Mouse (Mus musculus) midbrain, embryonic 14.5 days (tissue): ENCODE data around the gene Agfg2. TPM values are rescaled to one million over a fixed set of nuclear protein-coding genes. Genes with fewer than 3 reads are reported as not detected.
"Not testable (repeated sequence)": the region's sequence is repeated elsewhere in the genome, so short reads cannot be mapped to it uniquely, and the experiment has no call there.

Source experiments
- ATAC-seq: fragments of 200-750 bp; cut with Nextera tagmentation; 2 replicates; pipeline ENCODE4 v1.8.0; 2017; ENCODE audit warnings: moderate number of reproducible peaks, moderate library complexity; ENCODE audit not compliant: low FRiP score, low TSS enrichment
- DNase-seq: peaks from one replicate; pipeline ENCODE4 v3.0.0-alpha.2; 2015
- H3K27ac ChIP-seq: fragments of 300-500 bp; sonication (generic); replicated peaks from 2 replicates; pipeline ENCODE4 v1.5.1; 2014; ENCODE audit warnings: mild to moderate bottlenecking, low read depth, low read length, moderate library complexity
- H3K27me3 ChIP-seq: fragments of 300-500 bp; sonication (generic); 2 replicates; pipeline ENCODE4 v1.6.1; 2014; ENCODE audit warnings: low read length, control low read depth, mixed read lengths; ENCODE audit not compliant: control insufficient read depth, insufficient read depth
- H3K36me3 ChIP-seq: fragments of 300-500 bp; sonication (generic); 2 replicates; pipeline ENCODE4 v1.6.1; 2014; ENCODE audit warnings: low read length, control low read depth; ENCODE audit not compliant: control insufficient read depth, insufficient read depth
- H3K4me1 ChIP-seq: fragments of 300-500 bp; sonication (generic); 2 replicates; pipeline ENCODE4 v1.6.1; 2014; ENCODE audit warnings: mild to moderate bottlenecking, antibody characterized with exemption, low read length, control low read depth; ENCODE audit not compliant: control insufficient read depth, insufficient read depth
- H3K4me2 ChIP-seq: fragments of 300-500 bp; sonication (generic); 2 replicates; pipeline ENCODE4 v1.6.1; 2014; ENCODE audit warnings: mild to moderate bottlenecking, low read length, moderate library complexity
- H3K4me3 ChIP-seq: fragments of 300-500 bp; sonication (generic); replicated peaks from 2 replicates; pipeline ENCODE4 v1.5.1; 2014; ENCODE audit warnings: low read depth, low read length
- H3K9ac ChIP-seq: fragments of 300-500 bp; sonication (generic); replicated peaks from 2 replicates; pipeline ENCODE4 v1.6.1; 2014; ENCODE audit warnings: mild to moderate bottlenecking, low read length, moderate library complexity
- H3K9me3 ChIP-seq: fragments of 300-500 bp; sonication (generic); 2 replicates; pipeline ENCODE4 v1.6.1; 2016; ENCODE audit warnings: low read length, control low read depth, mixed read lengths; ENCODE audit not compliant: control insufficient read depth
- WGBS: fragments of 180-500 bp; shearing (Covaris S2); extraction: QIAGEN DNeasy Blood & Tissue Kit; methylation state at CpG from one replicate; pipeline ENCODE4 v1.1.7; 2014; 5-methylcytosine and 5-hydroxymethylcytosine counted together
- polyA plus RNA-seq: library from polyadenylated mRNA; unstranded; fragments of >200 nt; fragmentation: Nextera tagmentation; extraction: Ambion mirVana; gene quantifications from 2 replicates; pipeline ENCODE4 v1.2.1, GENCODE M21; 2014

Agfg2 gene
- 10.3 and 12.8 TPM in 2 replicates for polyA plus RNA-seq

DNA sequence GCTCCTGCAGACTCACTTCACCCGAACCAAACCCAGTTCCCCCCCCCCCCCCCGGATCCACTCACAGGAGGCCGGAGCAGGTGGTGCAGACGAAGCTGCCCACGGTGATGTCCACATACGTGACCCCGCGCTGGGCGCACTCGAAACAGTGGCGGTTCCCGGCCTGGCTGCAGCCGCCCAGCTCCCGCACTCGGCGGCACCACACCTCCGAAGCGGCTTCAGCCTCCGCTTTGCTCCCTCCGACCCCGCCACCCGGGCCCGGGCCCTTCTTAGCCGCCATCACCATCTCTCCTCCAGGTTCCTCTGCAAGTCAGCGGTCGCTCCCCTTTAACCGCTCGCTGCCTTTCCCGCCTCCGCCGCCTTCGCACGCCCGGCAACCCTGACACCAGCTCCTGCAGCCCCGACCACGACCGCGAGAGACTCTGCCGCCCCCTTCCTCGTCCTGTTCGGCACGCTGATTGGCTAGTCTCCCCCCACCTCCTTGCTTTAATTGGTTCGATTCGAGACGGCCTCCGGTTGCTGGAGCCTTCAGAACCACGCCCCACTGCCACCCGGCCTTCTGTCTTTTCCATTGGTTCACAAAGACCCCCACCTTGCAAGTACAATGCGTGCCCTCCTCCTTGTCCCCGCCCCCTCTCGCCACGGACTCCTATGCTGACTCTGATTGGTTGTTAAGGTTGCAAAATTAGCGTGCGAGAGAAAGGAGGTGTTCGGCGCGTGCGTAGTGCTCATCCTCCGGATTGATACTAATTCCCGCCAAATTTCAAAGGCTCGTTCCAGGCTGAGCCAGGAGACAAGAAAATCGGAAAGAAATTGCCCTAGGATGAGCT, at the start of gene Agfg2:
TSS of gene Agfg2 (minus strand) at position 433 of the 830 bp plus-strand sequence.
- ATAC-seq = peak; percentile 98
- H3K9ac ChIP-seq = peak within 1 kb of the TSS; percentile 62
- under 1% methylated on average over 62 of the region's 62 CpGs for WGBS

DNA sequence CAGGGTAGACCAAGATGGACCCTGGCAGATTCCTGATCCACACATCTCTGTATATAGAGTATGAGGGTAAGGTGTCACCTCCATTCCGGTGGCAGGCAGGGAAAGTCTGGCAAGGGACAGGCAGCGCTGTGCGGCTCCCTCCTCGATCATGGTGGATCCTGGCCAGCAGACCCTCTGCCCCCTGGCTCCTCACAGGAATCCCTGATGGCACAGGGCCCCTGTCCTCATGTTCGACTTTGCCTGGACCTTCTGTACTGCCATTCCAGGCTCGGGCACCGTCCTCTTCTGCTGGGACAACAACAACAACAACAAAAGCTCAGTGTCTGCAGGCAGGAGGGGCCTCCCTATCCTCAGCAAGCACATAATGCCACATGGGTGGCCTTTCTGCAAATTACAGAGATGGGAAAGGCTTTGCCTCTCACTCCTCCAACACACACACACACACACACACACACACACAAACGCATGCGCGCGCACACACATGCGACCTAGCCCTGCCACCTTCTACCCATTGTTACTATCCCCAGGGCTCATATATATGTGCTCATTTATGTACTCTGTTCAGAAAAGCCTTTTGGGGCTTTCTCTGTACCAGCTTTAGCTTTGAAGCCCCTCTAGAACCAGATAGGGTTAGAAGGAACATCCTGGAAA, 49.2 kb upstream of the Agfg2 start:
- Histone ChIP-seq H3K27me3 (no peaks in the 10 kb centered on the region), H3K4me2 (peak overlapping the region; percentile 71), H3K4me1 (peaks cover 44% of the 10 kb centered on the region), H3K4me3 (peak overlapping the region; percentile 33), H3K9me3 (no peaks in the 10 kb centered on the region), H3K36me3 (peaks cover 67% of the 10 kb centered on the region), H3K27ac (peak overlapping the region; percentile 99), H3K9ac (peak overlapping the region; percentile 50)
- peak; percentile 83 for DNase-seq
- peak; percentile 73 for ATAC-seq
- 9% methylated on average over 12 of the region's 12 CpGs for WGBS

More for the DNA sequence above, at the start of gene Agfg2:
- Histone ChIP-seq H3K4me3 (peak within 1 kb of the TSS; percentile 72), H3K4me1 (peaks cover 17% of the 10 kb centered on the region), H3K9me3 (no peaks in the 10 kb centered on the region), H3K27ac (peak within 1 kb of the TSS; percentile 74), H3K4me2 (peak within 1 kb of the TSS; percentile 83), H3K27me3 (no peaks in the 10 kb centered on the region), H3K36me3 (no peaks in the 10 kb centered on the region)
- DNase-seq = peak; percentile 99

DNA sequence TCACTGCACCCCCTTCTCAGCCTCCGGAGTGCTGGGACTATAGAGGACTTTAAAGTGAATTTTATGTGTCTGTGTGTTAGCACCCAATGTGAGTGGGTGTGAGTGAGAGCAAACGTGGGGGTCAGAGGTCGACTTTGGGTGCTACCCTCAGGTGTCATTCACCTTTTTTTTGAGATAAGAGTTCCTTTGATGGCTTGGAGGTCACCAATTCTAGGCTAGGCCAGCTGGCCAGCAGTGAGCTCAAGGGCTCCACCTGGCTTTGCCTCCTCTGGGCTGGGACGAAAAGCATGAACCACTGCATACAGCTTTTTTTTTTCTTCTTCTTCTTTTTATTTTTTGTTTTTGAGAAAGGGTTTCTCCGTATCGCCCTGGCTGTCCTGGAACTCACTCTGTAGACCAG, 42.2 kb upstream of the Agfg2 start:
- no peak for DNase-seq
- H3K27ac ChIP-seq = no peak overlapping the region
- H3K9ac ChIP-seq = no peak overlapping the region
- no peak for ATAC-seq
- H3K36me3 ChIP-seq = peaks cover 17% of the 10 kb centered on the region
- H3K4me3 ChIP-seq = no peak overlapping the region
- H3K4me1 ChIP-seq = peaks cover 4% of the 10 kb centered on the region; the same call in 1 of the 2 replicates
- 70% methylated on average over 6 of the region's 6 CpGs for whole genome bisulfite sequencing
- no peaks in the 10 kb centered on the region for H3K9me3 ChIP-seq
- H3K27me3 ChIP-seq = no peaks in the 10 kb centered on the region
- no peak overlapping the region for H3K4me2 ChIP-seq

DNA sequence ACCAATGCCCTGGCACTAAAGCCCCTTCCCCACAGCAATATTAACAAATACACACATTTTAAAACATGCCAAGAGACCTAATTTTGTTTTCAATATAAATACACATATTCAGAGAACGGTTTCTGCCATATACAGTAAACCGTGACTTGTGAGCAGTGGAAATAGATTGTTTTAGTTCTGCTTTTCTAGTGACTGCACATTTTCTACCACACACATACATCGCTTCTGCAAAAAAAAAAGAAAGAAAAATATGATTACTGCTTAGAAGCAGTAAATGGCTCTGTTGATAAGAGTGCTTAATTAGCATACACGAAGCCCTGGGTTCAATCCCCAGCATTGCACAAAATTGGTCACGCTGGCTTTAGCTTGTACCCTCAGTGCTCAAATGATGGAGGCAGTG, 39.3 kb upstream of the Agfg2 start:
- H3K36me3 ChIP-seq = 0 out of 2 replicates have a peak, but pooled peaks cover 2% of the 10 kb centered on the region
- H3K9me3 ChIP-seq = no peaks in the 10 kb centered on the region
- 82% methylated on average over 5 of the region's 5 CpGs for WGBS
- no peak overlapping the region for H3K27ac ChIP-seq
- H3K4me1 ChIP-seq = no peaks in the 10 kb centered on the region
- H3K27me3 ChIP-seq = no peaks in the 10 kb centered on the region
- ATAC-seq (no peak), DNase-seq (no peak)
- H3K9ac ChIP-seq = no peak overlapping the region
- no peak overlapping the region for H3K4me3 ChIP-seq
- no peak overlapping the region for H3K4me2 ChIP-seq

DNA sequence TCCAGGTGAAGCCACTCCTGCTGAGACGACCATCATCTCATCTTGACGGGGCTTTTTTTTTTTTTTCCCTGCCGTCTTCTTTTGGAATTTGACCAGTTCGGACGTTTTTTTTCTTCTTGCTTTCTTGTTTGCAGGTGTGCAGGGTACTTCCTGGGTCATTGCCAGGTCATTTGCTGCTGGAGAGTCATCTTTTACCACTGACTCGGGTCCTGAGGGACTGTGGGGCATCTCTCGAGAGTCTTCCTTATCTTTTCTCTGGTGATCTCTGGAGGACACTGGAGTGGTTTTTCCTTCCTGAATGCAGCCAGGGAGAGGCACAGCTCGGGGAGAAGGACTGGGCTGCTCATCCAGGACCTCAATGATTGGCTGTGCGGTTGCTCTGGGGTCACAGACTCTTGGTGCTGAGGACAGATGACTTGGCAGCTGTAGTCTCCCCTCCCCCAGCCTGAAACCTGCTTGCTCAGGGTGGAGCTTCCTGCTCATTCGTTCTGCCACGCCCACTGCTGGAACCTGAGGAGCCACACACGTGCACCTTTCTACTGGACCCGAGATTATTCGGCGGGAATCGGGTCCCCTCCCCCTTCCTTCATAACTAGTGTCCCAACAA, 36.1 kb upstream of the Agfg2 start:
- H3K27me3 ChIP-seq, H3K9me3 ChIP-seq, ATAC-seq, H3K36me3 ChIP-seq, H3K4me3 ChIP-seq, DNase-seq, H3K9ac ChIP-seq, H3K4me1 ChIP-seq, H3K4me2 ChIP-seq, H3K27ac ChIP-seq: not testable (repeated sequence)
- WGBS = 39% methylated on average over 9 of the region's 16 CpGs

DNA sequence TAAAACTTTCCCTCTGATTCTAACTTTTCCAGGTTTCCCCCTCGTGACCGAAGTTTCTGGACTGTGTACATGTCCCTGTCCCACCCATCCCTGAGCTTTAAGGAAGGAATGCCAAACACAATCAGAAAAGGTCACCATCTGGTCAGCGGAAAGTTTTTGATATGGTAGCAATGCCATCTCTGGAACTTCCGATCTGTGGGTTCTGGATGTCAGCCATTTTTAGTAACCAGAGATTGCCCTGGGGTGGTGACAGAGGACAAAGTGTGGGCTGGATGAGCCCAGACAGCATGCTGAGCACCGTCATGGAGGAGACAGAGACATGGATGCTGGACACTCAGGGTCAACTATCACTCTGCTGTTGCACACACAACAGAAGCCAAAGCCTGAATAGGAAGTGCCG, 34.6 kb upstream of the Agfg2 start:
- DNase-seq = no peak
- 91% methylated on average over 6 of the region's 6 CpGs for WGBS
- Histone ChIP-seq H3K9ac (no peak overlapping the region), H3K27ac (no peak overlapping the region), H3K9me3 (no peaks in the 10 kb centered on the region), H3K4me2 (no peak overlapping the region), H3K27me3 (no peaks in the 10 kb centered on the region), H3K4me1 (no peaks in the 10 kb centered on the region), H3K36me3 (no peaks in the 10 kb centered on the region), H3K4me3 (no peak overlapping the region)
- ATAC-seq = no peak

DNA sequence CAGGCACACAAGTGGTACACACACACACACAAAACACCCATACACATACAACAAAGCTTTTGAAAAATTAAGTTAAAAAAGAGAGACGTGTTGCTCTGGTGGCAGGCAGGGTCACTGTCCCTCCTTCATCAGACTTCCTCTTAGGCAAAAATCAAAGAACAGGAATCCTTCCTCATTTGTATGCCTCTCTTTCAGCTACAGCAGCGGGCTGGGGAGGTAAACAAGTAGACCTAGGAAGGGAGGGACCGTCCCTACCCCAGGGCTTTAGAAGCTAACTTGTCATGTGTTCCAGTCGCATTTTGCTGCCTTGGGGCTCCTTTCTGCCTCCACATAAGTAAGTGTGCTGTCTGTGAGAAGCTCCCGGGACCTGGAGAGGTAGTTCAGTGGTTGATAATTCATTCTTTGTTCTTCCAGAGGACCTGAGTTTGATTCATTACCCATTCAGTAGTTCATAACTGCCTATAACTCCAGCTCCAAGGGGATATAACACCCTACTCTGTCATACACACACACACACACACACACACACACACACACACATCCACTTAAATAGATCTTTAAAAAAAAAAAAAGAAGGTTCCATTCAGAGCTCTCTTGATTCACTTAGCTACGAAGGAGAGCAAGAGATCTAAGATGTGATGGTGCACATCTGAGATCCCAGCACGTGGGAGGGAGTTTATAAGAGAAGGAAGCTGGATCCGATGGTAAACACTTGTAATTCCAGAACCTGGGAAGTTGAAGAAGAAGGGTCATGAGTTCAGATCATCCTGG, 33.7 kb upstream of the Agfg2 start:
- Histone ChIP-seq H3K4me3 (no peak overlapping the region), H3K9ac (no peak overlapping the region), H3K36me3 (no peaks in the 10 kb centered on the region), H3K27me3 (no peaks in the 10 kb centered on the region), H3K27ac (no peak overlapping the region), H3K4me2 (no peak overlapping the region), H3K9me3 (no peaks in the 10 kb centered on the region), H3K4me1 (no peaks in the 10 kb centered on the region)
- WGBS = 70% methylated on average over 8 of the region's 8 CpGs
- DNase-seq (no peak), ATAC-seq (no peak)

DNA sequence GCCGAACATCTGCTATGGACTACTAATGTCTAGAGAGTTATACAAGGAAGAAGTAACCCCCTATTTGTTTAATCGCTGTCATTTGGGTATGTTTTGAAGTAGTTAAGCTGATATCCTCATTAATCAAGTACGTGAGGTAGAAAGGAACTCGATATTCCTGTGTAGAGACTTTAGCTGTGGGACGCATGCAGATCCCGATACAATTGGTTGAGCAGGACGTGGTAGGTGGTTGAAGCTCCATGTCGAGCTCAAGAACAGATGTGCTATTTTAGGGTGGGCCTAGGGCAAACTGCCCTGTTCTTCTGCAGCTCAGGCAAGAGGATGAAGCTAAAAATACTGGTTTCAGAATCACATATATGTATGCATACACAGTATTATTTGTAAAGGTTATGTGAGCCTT, 31.2 kb upstream of the Agfg2 start:
- no peaks in the 10 kb centered on the region for H3K9me3 ChIP-seq
- no peak for ATAC-seq
- H3K27ac ChIP-seq = no peak overlapping the region
- DNase-seq = no peak
- H3K36me3 ChIP-seq = no peaks in the 10 kb centered on the region
- 77% methylated on average over 8 of the region's 8 CpGs for WGBS
- H3K4me2 ChIP-seq = no peak overlapping the region
- no peaks in the 10 kb centered on the region for H3K27me3 ChIP-seq
- no peak overlapping the region for H3K4me3 ChIP-seq
- H3K4me1 ChIP-seq = no peaks in the 10 kb centered on the region
- H3K9ac ChIP-seq = no peak overlapping the region
